Mouse (Mus musculus) lung, postnatal 36 days (tissue): Measurements from ENCODE around the gene Cryl1.

Experiments used
- DNase-seq: peaks from one replicate; pipeline ENCODE4 v3.0.0; 2022; ENCODE audit warnings: mixed read lengths

Gene Cryl1

DNA sequence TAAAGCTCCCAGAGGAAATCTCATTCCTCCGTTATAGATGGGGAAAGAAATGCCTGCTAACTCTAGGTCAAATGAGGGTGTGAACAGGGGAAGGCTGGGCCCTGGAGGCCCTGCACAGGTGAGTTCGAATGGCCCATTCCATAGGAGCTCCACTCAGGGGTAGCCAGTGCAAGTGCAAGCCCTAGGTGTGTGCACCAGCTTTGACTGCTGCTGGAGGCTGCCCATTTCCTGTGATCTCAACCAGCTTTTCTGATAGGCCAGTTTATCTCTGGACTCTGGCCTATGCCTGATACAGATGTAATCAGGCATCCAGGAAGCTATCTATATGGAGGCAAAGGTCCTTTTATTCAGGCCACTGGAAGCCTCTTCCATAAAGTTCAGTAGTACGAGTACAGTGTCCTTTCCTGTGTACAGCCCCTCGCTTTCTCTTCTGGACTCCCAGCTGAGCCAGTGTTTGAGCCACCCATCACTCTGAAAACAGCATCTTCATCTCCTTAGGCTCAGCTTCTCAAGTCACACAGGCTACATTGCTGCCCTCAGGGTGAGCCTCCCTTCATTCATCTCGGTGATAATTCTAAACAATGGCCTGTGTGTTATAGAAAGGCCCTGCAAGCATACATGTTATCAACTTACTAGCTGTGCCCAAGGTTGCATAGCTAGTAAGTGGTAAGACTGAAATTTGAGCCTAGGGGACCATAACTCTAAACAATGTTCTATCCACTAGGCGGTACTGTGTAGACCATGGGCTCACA lies 167.9 kb downstream of the Cryl1 start:
- no peak for DNase-seq
